ENCODE assay signal across 8 mouse cellular contexts in genomic region chr7:96151277-96151676, GRCm38 (mm10). TPM values are rescaled to one million over a fixed set of nuclear protein-coding genes. Genes with fewer than 3 reads are reported as not detected.
DNase-seq lines count a peak whose midpoint lies in the region; ATAC-seq and TF ChIP-seq lines count a peak whose summit lies in the region.

No protein-coding gene starts in this region.

- H3K27me3 ChIP-seq in liver, embryonic 12.5 days (replicated peaks) = no peaks in the 10 kb centered on the region
- H3K27me3 ChIP-seq in testis, adult 2 months (ENCODE audit: control insufficient read depth, insufficient read depth, low read length) = no peaks in the 10 kb centered on the region
- no peaks in the 10 kb centered on the region for H3K27me3 ChIP-seq in forebrain, embryonic 15.5 days

- peak; percentile 29; the same call in 1 of the 2 replicates for TF ChIP-seq CTCF in embryonic fibroblast, embryonic 13.5 days (IDR thresholded peaks at IDR 0.05; ENCODE audit: borderline replicate concordance, insufficient read depth, low read length)
- TF ChIP-seq CTCF in layer of hippocampus, adult 2 months (conservative IDR thresholded peaks at IDR 0.05) = peak; percentile 87
- TF ChIP-seq CTCF in testis, adult 2 months (IDR thresholded peaks at IDR 0.05; ENCODE audit: control insufficient read depth, insufficient read depth, insufficient replicate concordance, low read depth, low read length) = peak; percentile 57; the same call in 1 of the 2 replicates

- no peak overlapping the region for H3K4me3 ChIP-seq in liver, embryonic 12.5 days
- no peak overlapping the region for H3K4me3 ChIP-seq in embryonic fibroblast, embryonic 13.5 days (ENCODE audit: insufficient read depth, low read length)
- H3K4me3 ChIP-seq in layer of hippocampus, adult 2 months = no peak overlapping the region
- no peak overlapping the region for H3K4me3 ChIP-seq in testis, adult 2 months (ENCODE audit: control insufficient read depth, low read depth, low read length)
- no peak overlapping the region for H3K4me3 ChIP-seq in forebrain, embryonic 15.5 days

- no peaks in the 10 kb centered on the region for H3K4me1 ChIP-seq in liver, embryonic 12.5 days
- peaks cover 8% of the 10 kb centered on the region for H3K4me1 ChIP-seq in embryonic fibroblast, embryonic 13.5 days (ENCODE audit: control insufficient read depth, insufficient read depth, low read length)
- no peaks in the 10 kb centered on the region; the same call in 1 of the 2 replicates for H3K4me1 ChIP-seq in testis, adult 2 months (ENCODE audit: control insufficient read depth, insufficient read depth, low read length)
- peaks cover 5% of the 10 kb centered on the region for H3K4me1 ChIP-seq in forebrain, embryonic 15.5 days

- TF ChIP-seq POLR2A in embryonic fibroblast, embryonic 13.5 days (IDR thresholded peaks at IDR 0.05; ENCODE audit: low read depth, low read length) = no peak
- no peak for TF ChIP-seq POLR2A in testis, adult 2 months (IDR thresholded peaks at IDR 0.05; ENCODE audit: control insufficient read depth, low read depth, low read length)

- H3K27ac ChIP-seq in liver, embryonic 12.5 days = no peak overlapping the region
- H3K27ac ChIP-seq in embryonic fibroblast, embryonic 13.5 days (ENCODE audit: insufficient read depth, low read length) = no peak overlapping the region
- no peak overlapping the region for H3K27ac ChIP-seq in layer of hippocampus, adult 2 months
- H3K27ac ChIP-seq in testis, adult 2 months (ENCODE audit: control insufficient read depth, insufficient read depth, low read depth, low read length) = no peak overlapping the region
- H3K27ac ChIP-seq in forebrain, embryonic 15.5 days (replicated peaks) = no peak overlapping the region

- DNase-seq in liver = peak; percentile 54
- DNase-seq in adrenal gland, adult 8-10 months = peak; percentile 31
- peak in 1 of 2 experiments; percentile 74 for DNase-seq in layer of hippocampus, adult 2 months (ENCODE audit: low spot score in 2 of 2)
- DNase-seq in lung, postnatal 4 days = peak; percentile 43 to 63

- H3K4me2 ChIP-seq in liver, embryonic 12.5 days = no peak overlapping the region
- H3K4me2 ChIP-seq in forebrain, embryonic 15.5 days (replicated peaks) = no peak overlapping the region

- H3K36me3 ChIP-seq in liver, embryonic 12.5 days = no peaks in the 10 kb centered on the region
- H3K36me3 ChIP-seq in testis, adult 2 months (ENCODE audit: control insufficient read depth, insufficient read depth, low read length) = no peaks in the 10 kb centered on the region
- no peaks in the 10 kb centered on the region for H3K36me3 ChIP-seq in forebrain, embryonic 15.5 days

- ATAC-seq in liver, embryonic 12.5 days = no peak
- ATAC-seq in forebrain, embryonic 15.5 days (replicated peaks) = no peak

- 28% methylated on average over 3 of the region's 3 CpGs for WGBS in liver, embryonic 12.5 days (ENCODE audit: insufficient replicate concordance)
- WGBS in forebrain, embryonic 15.5 days = 56% methylated on average over 3 of the region's 3 CpGs

- no peak overlapping the region for H3K9ac ChIP-seq in liver, embryonic 12.5 days
- H3K9ac ChIP-seq in forebrain, embryonic 15.5 days (replicated peaks) = no peak overlapping the region

- H3K9me3 ChIP-seq in liver, embryonic 12.5 days (replicated peaks) = no peaks in the 10 kb centered on the region
- no peaks in the 10 kb centered on the region for H3K9me3 ChIP-seq in forebrain, embryonic 15.5 days

RNA-seq across cellular contexts. Expression of gene Tenm4, which starts 19.8 kb away (rescaled TPM):
- polyA plus RNA-seq in liver, embryonic 12.5 days (2016; fragmentation: Nextera tagmentation; extraction: Ambion mirVana) = 1.9 and 2.3 TPM in 2 replicates
- total RNA-seq in adrenal gland, adult 8-10 months (2022) = 10 to 100 TPM; 18.1 to 36.5 (median 27.2) TPM
- 4.8 and 17.3 TPM in 2 replicates for polyA plus RNA-seq in embryonic fibroblast, embryonic 13.5 days (2011; ENCODE audit: insufficient read length, low read depth, missing spikeins)
- total RNA-seq in layer of hippocampus, adult 2 months (2021) = 100 to 1,000 TPM; 111 to 131 TPM
- 1.9 and 2.3 TPM in 2 replicates for polyA plus RNA-seq in testis, adult 2 months (2012; rRNA removed)
- 103 and 117 TPM in 2 replicates for polyA plus RNA-seq in forebrain, embryonic 15.5 days (2015; fragmentation: Nextera tagmentation; extraction: Ambion mirVana)

Comparison
In these comparisons a context has a peak if more than half of its experiments do, and no peak if none do; other contexts are left out.
1. CTCF ChIP-seq: peak in every context shown above with its lines; median percentile 87 in layer of hippocampus, adult 2 months; 57 in testis, adult 2 months; 29 in embryonic fibroblast, embryonic 13.5 days.